Mouse (Mus musculus): ENCODE results near the gene Drc7. TPM values are rescaled to one million over a fixed set of nuclear protein-coding genes. Genes with fewer than 3 reads are reported as not detected.

The Drc7 gene
- polyA plus RNA-seq, 1 experiment = 4.2 TPM

- TF ChIP-seq POLR2A (IDR thresholded peaks at IDR 0.05; ENCODE audit: borderline replicate concordance, extremely low read depth, insufficient read depth, insufficient read length, poor library complexity, severe bottlenecking) (no peak), CTCF (IDR thresholded peaks at IDR 0.05; ENCODE audit: borderline replicate concordance, extremely low read depth, insufficient read depth, insufficient read length) (no peak)
- DNase-seq (ENCODE audit: low read depth) = peak; percentile 32
Observed at GRCm38 (mm10) chr8:95064531-95064930, 9.6 kb downstream of the Drc7 start.

DNA sequence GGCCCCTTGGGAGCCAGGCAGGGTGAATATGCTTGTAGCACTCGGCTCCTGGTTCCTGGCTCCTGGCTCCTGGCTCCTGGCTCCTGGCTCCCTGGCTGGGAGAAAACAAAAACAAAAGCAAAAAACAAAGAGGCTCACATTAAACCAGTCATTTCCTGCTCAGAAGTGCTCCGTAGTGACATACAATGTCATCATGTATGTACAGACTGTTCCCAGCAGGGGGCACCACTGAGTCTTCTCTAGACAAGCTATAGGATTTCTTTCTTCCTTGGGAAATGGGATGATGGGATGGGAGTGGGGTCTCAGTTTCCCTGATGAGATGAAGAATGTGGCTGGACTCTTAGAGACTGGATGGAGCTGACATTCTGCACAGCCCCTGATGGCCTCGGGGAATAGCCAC lies 12.7 kb downstream of the Drc7 start:
- no peak for TF ChIP-seq POLR2A (IDR thresholded peaks at IDR 0.05; ENCODE audit: borderline replicate concordance, extremely low read depth, insufficient read depth, insufficient read length, poor library complexity, severe bottlenecking)
- TF ChIP-seq CTCF (IDR thresholded peaks at IDR 0.05; ENCODE audit: borderline replicate concordance, extremely low read depth, insufficient read depth, insufficient read length) = peak; percentile 46; the same call in 1 of the 2 replicates
- peak; percentile 63 for DNase-seq (ENCODE audit: low read depth)

- TF ChIP-seq POLR2A (IDR thresholded peaks at IDR 0.05; ENCODE audit: borderline replicate concordance, extremely low read depth, insufficient read depth, insufficient read length, poor library complexity, severe bottlenecking) (no peak), CTCF (IDR thresholded peaks at IDR 0.05; ENCODE audit: borderline replicate concordance, extremely low read depth, insufficient read depth, insufficient read length) (no peak)
- no peak for DNase-seq (ENCODE audit: low read depth)
Observed at GRCm38 (mm10) chr8:95075504-95075903, 20.6 kb downstream of the Drc7 start.

DNA sequence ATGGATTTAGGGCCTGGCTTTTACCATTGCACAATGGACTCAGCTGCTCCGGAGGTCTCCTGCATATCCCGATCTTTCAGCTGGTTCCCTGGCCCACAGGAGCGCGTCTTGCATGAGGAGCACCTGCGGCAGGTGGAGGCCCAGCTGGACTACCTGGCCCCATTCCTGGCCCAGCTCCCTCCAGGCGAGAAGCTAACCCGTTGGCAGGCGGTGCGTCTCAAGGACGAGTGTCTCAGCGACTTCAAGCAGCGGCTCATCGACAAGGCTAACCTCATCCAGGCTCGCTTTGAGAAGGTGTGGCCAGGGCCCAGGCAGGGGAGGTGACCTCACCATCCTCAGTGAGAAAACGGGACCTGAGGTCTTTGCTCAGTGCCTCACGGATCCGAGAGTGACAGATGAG lies 21.2 kb downstream of the Drc7 start:
- no peak for DNase-seq (ENCODE audit: low read depth)
- TF ChIP-seq POLR2A (IDR thresholded peaks at IDR 0.05; ENCODE audit: borderline replicate concordance, extremely low read depth, insufficient read depth, insufficient read length, poor library complexity, severe bottlenecking) = no peak
- TF ChIP-seq CTCF (IDR thresholded peaks at IDR 0.05; ENCODE audit: borderline replicate concordance, extremely low read depth, insufficient read depth, insufficient read length) = no peak

DNA sequence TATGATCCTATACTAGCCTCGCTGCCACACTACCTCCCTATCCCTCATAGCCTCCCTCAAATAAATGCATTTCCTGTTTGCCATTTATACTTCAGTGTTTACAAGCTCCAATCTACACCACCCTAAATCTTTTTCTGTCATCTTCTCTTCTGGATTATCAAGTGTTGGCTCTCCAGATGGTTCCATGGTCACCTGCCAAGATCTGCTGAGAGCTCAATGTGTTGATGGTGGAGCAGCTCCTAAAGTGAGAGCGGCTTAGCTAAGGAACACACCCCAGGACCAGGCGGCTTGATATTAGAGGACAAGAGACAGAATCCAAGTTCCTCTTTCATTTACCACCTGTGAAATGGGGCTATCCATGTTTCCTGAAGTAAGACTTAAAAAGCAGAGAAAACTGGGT lies 23.2 kb downstream of the Drc7 start:
- DNase-seq (ENCODE audit: low read depth) = no peak
- no peak for TF ChIP-seq POLR2A (IDR thresholded peaks at IDR 0.05; ENCODE audit: borderline replicate concordance, extremely low read depth, insufficient read depth, insufficient read length, poor library complexity, severe bottlenecking)
- no peak for TF ChIP-seq CTCF (IDR thresholded peaks at IDR 0.05; ENCODE audit: borderline replicate concordance, extremely low read depth, insufficient read depth, insufficient read length)

DNA sequence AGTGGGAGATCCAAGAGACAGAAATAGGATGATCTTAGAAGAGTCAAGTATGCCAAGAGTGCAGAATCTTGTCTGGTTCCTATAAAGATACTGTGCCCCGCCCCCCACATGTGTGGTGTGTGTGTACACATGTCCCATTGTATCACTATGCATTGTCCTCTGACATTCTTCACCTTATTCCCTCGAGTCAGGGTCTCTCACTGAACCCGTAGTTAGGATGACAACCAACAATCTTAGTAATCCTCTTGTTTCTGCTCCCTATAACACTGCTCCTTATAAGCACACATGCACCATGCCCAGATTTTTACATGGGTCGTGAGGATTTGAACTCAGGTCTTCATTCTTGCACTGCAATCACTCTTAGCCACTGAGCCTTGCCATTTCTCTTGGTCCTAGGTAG lies 24.4 kb downstream of the Drc7 start:
- DNase-seq (ENCODE audit: low read depth) = no peak
- TF ChIP-seq POLR2A (IDR thresholded peaks at IDR 0.05; ENCODE audit: borderline replicate concordance, extremely low read depth, insufficient read depth, insufficient read length, poor library complexity, severe bottlenecking) (no peak), CTCF (IDR thresholded peaks at IDR 0.05; ENCODE audit: borderline replicate concordance, extremely low read depth, insufficient read depth, insufficient read length) (no peak)

GRCm38 (mm10) chr8:95080381-95081341 lies 25.8 kb downstream of the Drc7 start, which contains the start of gene Katnb1:
Gene Katnb1 (plus strand): TSS chr8:95081186.
- TF ChIP-seq CTCF (IDR thresholded peaks at IDR 0.05; ENCODE audit: borderline replicate concordance, extremely low read depth, insufficient read depth, insufficient read length) = no peak
- TF ChIP-seq POLR2A (IDR thresholded peaks at IDR 0.05; ENCODE audit: borderline replicate concordance, extremely low read depth, insufficient read depth, insufficient read length, poor library complexity, severe bottlenecking) = peak; percentile 40; the same call in 1 of the 2 replicates
- DNase-seq (ENCODE audit: low read depth) = peak; percentile 100

DNA sequence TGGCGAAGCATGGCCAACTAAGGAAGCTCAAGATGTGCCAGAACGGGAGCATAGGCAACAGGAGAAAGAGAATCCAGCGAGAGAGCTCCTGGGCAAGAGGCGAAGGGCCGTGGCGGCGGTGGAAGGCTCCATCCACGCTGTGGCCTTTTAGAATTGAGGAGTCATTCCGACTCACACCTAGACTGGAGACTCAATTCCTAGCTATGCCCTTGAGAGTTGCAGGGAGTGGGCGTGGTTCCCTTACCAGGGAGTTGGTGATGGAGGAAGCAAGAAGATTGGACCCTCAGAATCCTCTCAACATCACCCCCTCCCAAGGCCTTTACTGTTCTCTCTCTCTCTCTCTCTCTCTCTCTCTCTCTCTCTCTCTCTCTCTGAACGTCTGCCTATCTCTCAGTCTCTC lies 26.7 kb downstream of the Drc7 start:
- peak; percentile 5 for DNase-seq (ENCODE audit: low read depth)
- TF ChIP-seq POLR2A (IDR thresholded peaks at IDR 0.05; ENCODE audit: borderline replicate concordance, extremely low read depth, insufficient read depth, insufficient read length, poor library complexity, severe bottlenecking) = no peak
- TF ChIP-seq CTCF (IDR thresholded peaks at IDR 0.05; ENCODE audit: borderline replicate concordance, extremely low read depth, insufficient read depth, insufficient read length) = no peak

DNA sequence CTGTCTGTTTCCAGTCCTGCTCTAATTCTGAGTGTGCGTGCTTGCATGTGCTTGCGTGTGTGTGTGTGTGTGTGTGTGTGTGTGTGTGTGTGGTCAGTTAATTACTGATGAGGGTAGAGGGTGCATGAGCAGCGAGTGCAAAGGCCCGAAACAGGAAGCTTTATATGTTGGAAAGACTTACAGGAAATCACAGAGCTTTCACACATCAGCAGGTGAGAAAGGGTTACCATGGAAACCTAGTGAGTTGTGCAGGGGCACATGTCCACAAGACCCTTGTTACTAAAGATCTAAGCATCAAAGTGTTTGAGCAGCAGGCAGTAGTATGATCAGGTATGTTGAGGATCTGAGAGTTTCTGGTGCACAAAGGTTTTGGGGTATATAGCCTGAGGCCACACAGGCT lies 29.4 kb downstream of the Drc7 start:
- TF ChIP-seq POLR2A (IDR thresholded peaks at IDR 0.05; ENCODE audit: borderline replicate concordance, extremely low read depth, insufficient read depth, insufficient read length, poor library complexity, severe bottlenecking) (no peak), CTCF (IDR thresholded peaks at IDR 0.05; ENCODE audit: borderline replicate concordance, extremely low read depth, insufficient read depth, insufficient read length) (no peak)

DNA sequence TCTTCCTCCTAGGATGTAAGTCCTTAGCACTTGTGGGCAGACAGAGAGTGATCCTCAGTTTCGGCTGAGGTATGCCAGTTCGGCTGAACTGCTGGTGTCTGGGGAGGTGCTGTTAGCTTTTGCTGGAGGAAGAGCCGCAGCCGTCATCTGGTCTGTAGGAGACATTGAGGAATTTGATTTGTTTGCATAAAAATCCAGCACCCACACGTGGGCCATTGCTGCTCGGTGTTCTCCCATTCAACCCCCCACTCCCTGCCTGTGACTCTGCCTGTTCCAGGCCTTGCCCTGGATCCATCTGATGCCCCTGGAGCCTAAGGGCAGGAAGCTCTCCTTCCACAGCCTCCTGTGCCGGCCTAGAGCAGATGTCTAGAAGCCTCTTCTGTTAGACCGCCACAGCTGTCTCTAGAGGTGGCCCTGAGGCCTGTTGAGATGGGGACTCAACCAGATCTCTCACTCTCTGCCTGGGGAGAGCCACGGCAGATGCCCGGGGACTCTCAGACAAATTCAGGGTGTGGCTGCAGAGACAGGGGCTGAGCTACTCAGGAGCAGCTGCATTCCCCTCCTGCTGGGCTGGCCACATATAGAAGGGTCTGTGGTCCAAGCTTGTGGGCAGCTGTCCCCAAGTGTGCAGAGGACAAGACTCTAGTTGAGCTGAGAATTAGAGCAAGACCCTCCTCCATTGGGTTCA lies 30.0 kb downstream of the Drc7 start:
- TF ChIP-seq POLR2A (IDR thresholded peaks at IDR 0.05; ENCODE audit: borderline replicate concordance, extremely low read depth, insufficient read depth, insufficient read length, poor library complexity, severe bottlenecking) (no peak), CTCF (IDR thresholded peaks at IDR 0.05; ENCODE audit: borderline replicate concordance, extremely low read depth, insufficient read depth, insufficient read length) (no peak)
- no peak for DNase-seq (ENCODE audit: low read depth)

More for the DNA sequence above, 29.4 kb downstream of the Drc7 start:
- DNase-seq (ENCODE audit: low read depth) = no peak

- DNase-seq (ENCODE audit: low read depth) = no peak
- TF ChIP-seq CTCF (IDR thresholded peaks at IDR 0.05; ENCODE audit: borderline replicate concordance, extremely low read depth, insufficient read depth, insufficient read length) = no peak
- no peak for TF ChIP-seq POLR2A (IDR thresholded peaks at IDR 0.05; ENCODE audit: borderline replicate concordance, extremely low read depth, insufficient read depth, insufficient read length, poor library complexity, severe bottlenecking)
Observed at GRCm38 (mm10) chr8:95085432-95086141, 30.7 kb downstream of the Drc7 start.
